Mouse (Mus musculus): ENCODE measurements at regions not wholly inside any gene's neighbourhood (a gene's known extent, or its start where the extent isn't known, plus 50 kb on each side); places are given as distances from the start of the nearest gene placed in this dataset.

GRCm38 (mm10) chr9:101740949-101741605 is 120.6 kb upstream of the 9630041A04Rik start:
- TF ChIP-seq CTCF (IDR thresholded peaks at IDR 0.05 in 2 of 3, conservative IDR thresholded peaks at IDR 0.05 in 1 of 3; ENCODE audit: control insufficient read depth in 1 of 3, insufficient read depth in 1 of 3, low read depth in 2 of 3, low read length in 3 of 3, poor library complexity in 1 of 3, severe bottlenecking in 1 of 3) (no peak), SIN3A (IDR thresholded peaks at IDR 0.05; ENCODE audit: low read length) (no peak), EP300 (IDR thresholded peaks at IDR 0.05; ENCODE audit: low read depth in 1 of 2, low read length in 2 of 2) (no peak), ETS1 (IDR thresholded peaks at IDR 0.05; ENCODE audit: low read depth, low read length) (no peak), ZC3H11A (IDR thresholded peaks at IDR 0.05; ENCODE audit: low read depth, low read length) (no peak), POLR2A (IDR thresholded peaks at IDR 0.05; ENCODE audit: control insufficient read depth in 1 of 2, insufficient read depth in 1 of 2, low read depth in 1 of 2, low read length in 2 of 2, poor library complexity in 1 of 2) (no peak), NRF1 (IDR thresholded peaks at IDR 0.05; ENCODE audit: insufficient read depth, low read depth, low read length, poor library complexity, severe bottlenecking) (no peak), CHD1 (IDR thresholded peaks at IDR 0.05; ENCODE audit: low read depth, low read length) (no peak), CHD2 (IDR thresholded peaks at IDR 0.05; ENCODE audit: low read length) (no peak), MYB (IDR thresholded peaks at IDR 0.05; ENCODE audit: low read depth, low read length) (no peak)

Measured in MEL (cell line).